Mouse (Mus musculus) liver, embryonic 14.5 days (tissue): ENCODE data around the gene Olfr26.

Source experiments
- CTCF ChIP-seq: IDR thresholded peaks from 2 replicates; pipeline ENCODE4 v1.5.1; 2016; ENCODE audit warnings: antibody characterized with exemption, low read depth, control low read depth
- EP300 ChIP-seq: IDR thresholded peaks from 2 replicates; pipeline ENCODE4 v1.6.1; 2016; ENCODE audit warnings: antibody characterized with exemption, low read depth

- no peak for TF ChIP-seq CTCF
- TF ChIP-seq EP300: no peak
Measured at GRCm38 (mm10) chr9:38815458-38815986, 39.3 kb upstream of the Olfr26 start.
